Mouse (Mus musculus) hindlimb bud, embryonic 11.5 days (tissue): ENCODE measurements at regions not wholly inside any gene's neighbourhood (a gene's known extent, or its start where the extent isn't known, plus 50 kb on each side); places are given as distances from the start of the nearest gene placed in this dataset.
"Not testable (repeated sequence)": the region's sequence is repeated elsewhere in the genome, so short reads cannot be mapped to it uniquely, and the experiment has no call there.

Source experiments
- DNase-seq: peaks from one replicate; pipeline ENCODE4 v3.0.0-alpha.2; 2012; ENCODE audit warnings: low read depth, low spot score; ENCODE audit errors: extremely low spot score

- DNase-seq, result no peak
These were observed 320.5 kb downstream of the Tm4sf1 start for GRCm38 (mm10) chr3:56981305-56981660.

- no peak for DNase-seq
These were observed 321.0 kb downstream of the Tm4sf1 start for GRCm38 (mm10) chr3:56980593-56981304.

GRCm38 (mm10) chr3:56966008-56966407 lies 335.8 kb downstream of the Tm4sf1 start:
- no peak for DNase-seq

GRCm38 (mm10) chr3:56965444-56965843 lies 336.3 kb downstream of the Tm4sf1 start:
- DNase-seq, result no peak

GRCm38 (mm10) chr3:56964156-56964555 lies 337.6 kb downstream of the Tm4sf1 start:
- DNase-seq, result no peak

- DNase-seq, result no peak
These were observed 338.5 kb downstream of the Tm4sf1 start for GRCm38 (mm10) chr3:56963251-56963650.

- DNase-seq, result no peak
These were observed 339.4 kb downstream of the Tm4sf1 start for GRCm38 (mm10) chr3:56962248-56963013.

GRCm38 (mm10) chr3:56956978-56957377 lies 344.8 kb downstream of the Tm4sf1 start:
- no peak for DNase-seq

- DNase-seq, result no peak
These were observed 346.0 kb downstream of the Tm4sf1 start for GRCm38 (mm10) chr3:56955799-56956121.

GRCm38 (mm10) chr3:56955098-56955798 lies 346.5 kb downstream of the Tm4sf1 start:
- peak; percentile 18 for DNase-seq

GRCm38 (mm10) chr3:56942557-56942956 lies 359.2 kb downstream of the Tm4sf1 start:
- not testable (repeated sequence) for DNase-seq

GRCm38 (mm10) chr3:56928940-56929339 lies 372.8 kb downstream of the Tm4sf1 start:
- not testable (repeated sequence) for DNase-seq

GRCm38 (mm10) chr3:56898491-56898890 lies 403.3 kb downstream of the Tm4sf1 start:
- no peak for DNase-seq

GRCm38 (mm10) chr3:56877062-56877461 lies 424.7 kb downstream of the Tm4sf1 start:
- no peak for DNase-seq

GRCm38 (mm10) chr3:56863591-56863990 lies 438.2 kb downstream of the Tm4sf1 start:
- no peak for DNase-seq

- peak; percentile 22 for DNase-seq
These were observed 441.9 kb downstream of the Tm4sf1 start for GRCm38 (mm10) chr3:56859841-56860240.

GRCm38 (mm10) chr3:56845462-56845770 lies 456.4 kb downstream of the Tm4sf1 start:
- DNase-seq, result no peak

GRCm38 (mm10) chr3:56844681-56845461 lies 456.9 kb downstream of the Tm4sf1 start:
- no peak for DNase-seq

GRCm38 (mm10) chr3:56837176-56837575 lies 464.6 kb downstream of the Tm4sf1 start:
- DNase-seq, result no peak

GRCm38 (mm10) chr3:56830315-56831097 lies 471.3 kb downstream of the Tm4sf1 start:
- no peak for DNase-seq

GRCm38 (mm10) chr3:56824157-56824556 lies 477.6 kb downstream of the Tm4sf1 start:
- DNase-seq, result no peak
